Mouse (Mus musculus) lung, postnatal 0 days (tissue): Measurements from ENCODE around the gene Fgr. TPM values are rescaled to one million over a fixed set of nuclear protein-coding genes. Genes with fewer than 3 reads are reported as not detected.
A peak's percentile ranks its signal among the peaks of the same experiment; 100 is the strongest.

Experiments
- ATAC-seq: fragments of 200-750 bp; cut with Nextera tagmentation; 2 replicates; pipeline ENCODE4 v1.8.0; 2017; ENCODE audit warnings: moderate library complexity
- DNase-seq: peaks from one replicate; pipeline ENCODE4 v3.0.0-alpha.2; 2016; ENCODE audit warnings: low spot score
- H3K27ac ChIP-seq: fragments of 300-500 bp; sonication (generic); 2 replicates; pipeline ENCODE4 v1.5.1; 2014; ENCODE audit warnings: antibody characterized with exemption, mild to moderate bottlenecking, low read length, mixed read lengths
- H3K27me3 ChIP-seq: fragments of 300-500 bp; sonication (generic); replicated peaks from 2 replicates; pipeline ENCODE4 v1.6.1; 2014; ENCODE audit warnings: low read length, mixed read lengths; ENCODE audit not compliant: insufficient read depth
- H3K36me3 ChIP-seq: fragments of 300-500 bp; sonication (generic); 2 replicates; pipeline ENCODE4 v1.6.1; 2014; ENCODE audit warnings: low read length, mixed read lengths; ENCODE audit not compliant: insufficient read depth
- H3K4me1 ChIP-seq: fragments of 300-500 bp; sonication (generic); 2 replicates; pipeline ENCODE4 v1.6.1; 2014; ENCODE audit warnings: antibody characterized with exemption, low read depth, low read length, mixed read lengths; ENCODE audit not compliant: insufficient read depth
- H3K4me2 ChIP-seq: fragments of 300-500 bp; sonication (generic); replicated peaks from 2 replicates; pipeline ENCODE4 v1.6.1; 2014; ENCODE audit warnings: low read depth, mild to moderate bottlenecking, low read length, moderate library complexity, mixed read lengths
- H3K4me3 ChIP-seq: fragments of 300-500 bp; sonication (generic); 2 replicates; pipeline ENCODE4 v1.5.1; 2014; ENCODE audit warnings: low read depth, low read length
- H3K9ac ChIP-seq: fragments of 300-500 bp; sonication (generic); replicated peaks from 2 replicates; pipeline ENCODE4 v1.6.1; 2014; ENCODE audit warnings: low read depth, mild to moderate bottlenecking
- H3K9me3 ChIP-seq: fragments of 300-500 bp; sonication (generic); 2 replicates; pipeline ENCODE4 v1.6.1; 2016; ENCODE audit warnings: low read length, mixed read lengths
- CTCF ChIP-seq: IDR thresholded peaks from 2 replicates; pipeline ENCODE4 v1.5.1; 2016; ENCODE audit warnings: antibody characterized with exemption, mild to moderate bottlenecking
- EP300 ChIP-seq: IDR thresholded peaks from 2 replicates; pipeline ENCODE4 v1.6.1; 2016; ENCODE audit warnings: antibody characterized with exemption, mild to moderate bottlenecking, control low read depth
- WGBS: fragments of 180-500 bp; shearing (Covaris S2); extraction: QIAGEN DNeasy Blood & Tissue Kit; methylation state at CpG from one replicate; pipeline ENCODE4 v1.1.7; 2014; 5-methylcytosine and 5-hydroxymethylcytosine counted together
- polyA plus RNA-seq: library from polyadenylated mRNA; unstranded; fragments of >200 nt; fragmentation: Nextera tagmentation; extraction: Ambion mirVana; gene quantifications from 2 replicates; pipeline ENCODE4 v1.2.1, GENCODE M21; 2015

Fgr gene
- polyA plus RNA-seq, 1 experiment from 2014 or later = 4.0 TPM

DNA sequence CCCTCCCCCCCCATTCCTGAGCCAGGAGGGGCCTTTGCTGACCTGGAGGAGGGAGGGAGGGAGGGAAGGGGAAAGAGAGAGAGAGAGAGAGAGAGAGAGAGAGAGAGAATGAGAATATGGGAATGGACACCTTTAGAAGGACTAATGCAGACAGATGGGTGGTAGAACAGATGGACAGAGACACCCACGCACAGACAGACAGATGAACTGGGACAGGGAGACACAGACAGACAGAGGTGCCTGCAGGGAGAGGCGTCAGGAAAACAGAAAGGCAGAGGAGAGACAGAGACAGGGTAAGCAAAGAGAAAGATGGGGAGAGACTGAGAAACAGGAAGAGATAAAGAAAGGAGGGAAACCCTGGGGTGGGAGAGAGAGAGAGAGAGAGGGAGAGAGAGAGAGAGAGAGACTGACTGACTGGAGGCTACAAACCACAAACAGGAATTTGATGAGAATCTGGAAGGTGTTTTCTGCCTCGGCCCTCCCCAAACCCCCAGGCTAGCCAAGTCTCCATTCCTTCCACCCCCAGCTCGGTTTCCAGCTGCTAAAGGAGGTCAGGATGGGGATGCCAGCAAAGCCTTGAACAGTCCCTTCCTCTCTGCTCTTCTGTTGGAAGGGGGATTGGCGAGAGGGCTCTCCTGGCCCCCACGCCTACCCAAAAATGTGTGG is 43.8 kb downstream of the Fgr start:
- TF ChIP-seq CTCF (no peak), EP300 (no peak)
- Histone ChIP-seq H3K27ac (peak overlapping the region; percentile 59; the same call in 1 of the 2 replicates), H3K36me3 (no peaks in the 10 kb centered on the region), H3K9me3 (no peaks in the 10 kb centered on the region), H3K4me1 (peaks cover 19% of the 10 kb centered on the region), H3K4me2 (no peak overlapping the region), H3K9ac (no peak overlapping the region), H3K4me3 (no peak overlapping the region), H3K27me3 (no peaks in the 10 kb centered on the region)
- DNase-seq (no peak), ATAC-seq (no peak)
- WGBS = 66% methylated on average over 6 of the region's 6 CpGs

DNA sequence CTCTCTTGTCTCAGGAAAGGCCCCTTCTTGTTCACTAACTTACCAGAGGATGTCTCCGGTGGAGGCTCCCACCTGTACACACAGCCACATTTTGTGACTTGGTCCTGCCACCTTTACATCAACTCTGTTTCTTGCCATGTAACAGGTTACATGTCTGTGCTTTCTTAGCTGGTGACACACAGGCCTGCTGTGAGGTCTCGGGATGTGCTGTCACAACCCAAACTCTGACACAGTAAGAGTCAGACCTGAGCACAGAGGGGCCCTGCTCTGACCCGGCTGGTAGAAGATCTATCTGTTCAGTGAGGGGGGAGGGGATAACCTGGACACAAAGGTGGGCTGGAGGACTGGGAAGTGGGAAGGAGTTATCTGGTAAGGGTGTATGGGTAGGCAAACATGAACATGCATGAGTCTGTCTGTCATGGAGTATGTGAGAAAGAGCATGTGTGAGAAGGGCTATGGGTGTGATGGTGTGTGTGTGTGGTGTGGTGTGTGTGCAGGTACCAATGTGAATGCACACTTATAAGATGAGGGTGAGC is 44.4 kb downstream of the Fgr start:
- ATAC-seq (no peak), DNase-seq (no peak)
- Histone ChIP-seq H3K4me1 (peaks cover 19% of the 10 kb centered on the region), H3K4me3 (no peak overlapping the region), H3K36me3 (no peaks in the 10 kb centered on the region), H3K9me3 (no peaks in the 10 kb centered on the region), H3K27ac (no peak overlapping the region), H3K9ac (no peak overlapping the region), H3K27me3 (no peaks in the 10 kb centered on the region), H3K4me2 (no peak overlapping the region)
- TF ChIP-seq EP300 (no peak), CTCF (no peak)
- WGBS = 71% methylated on average over 3 of the region's 3 CpGs

DNA sequence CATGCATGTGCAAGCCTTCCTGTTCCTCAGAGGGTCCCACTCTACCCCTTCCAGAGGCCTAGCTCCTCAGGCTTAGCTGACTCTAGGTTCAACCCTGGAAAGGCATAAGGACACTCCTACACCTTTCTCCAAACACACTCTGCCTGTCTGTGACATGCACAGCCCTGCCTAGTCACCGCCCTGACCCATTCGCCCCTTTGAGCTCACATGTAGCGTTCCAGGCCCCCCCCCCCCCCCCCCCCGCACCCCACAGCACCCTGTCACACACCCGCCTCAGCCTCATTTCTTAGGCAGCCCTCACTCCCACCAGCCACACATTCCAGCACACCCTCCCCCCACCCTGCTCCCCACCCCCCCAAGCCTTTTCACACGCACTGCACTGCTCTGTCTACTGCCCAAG is 46.8 kb downstream of the Fgr start:
- Histone ChIP-seq H3K27me3 (no peaks in the 10 kb centered on the region), H3K4me1 (peaks cover 27% of the 10 kb centered on the region), H3K9me3 (no peaks in the 10 kb centered on the region), H3K27ac (peak overlapping the region; percentile 21), H3K4me2 (no peak overlapping the region), H3K4me3 (no peak overlapping the region), H3K9ac (no peak overlapping the region), H3K36me3 (no peaks in the 10 kb centered on the region)
- DNase-seq (no peak), ATAC-seq (peak; percentile 21; the same call in 1 of the 2 replicates)
- WGBS = 43% methylated on average over 3 of the region's 6 CpGs
- TF ChIP-seq EP300 (no peak), CTCF (no peak)

DNA sequence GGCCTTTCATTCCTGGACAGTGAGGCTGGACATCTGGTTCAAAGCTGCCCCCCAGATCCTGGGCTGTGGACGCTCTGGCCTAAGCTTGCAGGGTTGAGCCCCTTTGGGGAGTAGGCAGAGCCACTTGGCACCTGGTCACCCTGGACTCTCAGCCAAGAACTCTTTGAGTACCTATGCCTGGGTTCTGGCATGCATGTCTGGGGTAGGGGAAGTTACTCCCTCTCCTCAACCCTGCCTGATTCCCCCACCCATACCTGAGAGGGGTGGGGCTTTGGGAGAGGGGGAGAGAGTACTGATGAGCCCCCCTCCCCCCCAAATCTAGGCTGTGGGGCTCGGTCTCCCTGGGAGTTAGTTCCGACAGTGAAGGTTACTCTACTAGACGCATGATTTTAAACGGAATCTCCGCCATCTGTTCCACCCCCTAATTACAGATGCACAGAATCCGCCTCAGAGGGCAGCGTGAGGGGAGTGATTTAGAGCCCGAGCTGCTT is 47.3 kb downstream of the Fgr start:
- WGBS = 36% methylated on average over 9 of the region's 9 CpGs
- H3K9ac ChIP-seq = no peak overlapping the region
- peak; percentile 55 for DNase-seq

DNA sequence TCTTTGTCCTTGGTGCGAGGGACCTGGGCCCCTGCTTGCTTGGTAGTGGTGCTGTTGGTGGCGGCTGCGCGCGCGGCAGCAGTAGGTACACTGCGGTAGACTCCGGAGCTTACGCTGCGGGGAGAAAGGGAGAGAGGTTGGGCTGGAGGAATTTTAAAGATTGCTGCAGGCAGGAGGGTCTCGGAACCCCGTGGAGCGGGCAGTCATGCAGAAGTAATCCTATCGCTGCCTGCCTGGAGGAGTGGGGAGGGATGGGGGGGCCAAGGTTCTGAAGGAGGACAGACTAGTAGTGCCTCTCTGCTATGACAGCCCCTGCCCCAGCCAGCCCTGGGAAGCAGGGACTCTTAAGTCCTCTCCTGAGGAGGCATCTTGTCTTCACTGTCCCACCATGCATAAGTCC is 48.3 kb downstream of the Fgr start:
- Histone ChIP-seq H3K27me3 (no peaks in the 10 kb centered on the region), H3K4me2 (no peak overlapping the region), H3K9me3 (no peaks in the 10 kb centered on the region), H3K27ac (no peak overlapping the region), H3K4me3 (no peak overlapping the region), H3K36me3 (no peaks in the 10 kb centered on the region), H3K9ac (no peak overlapping the region), H3K4me1 (peaks cover 17% of the 10 kb centered on the region; the same call in 1 of the 2 replicates)
- ATAC-seq (no peak), DNase-seq (no peak)
- WGBS = 54% methylated on average over 11 of the region's 14 CpGs
- TF ChIP-seq CTCF (no peak), EP300 (no peak)

More for the DNA sequence above, 47.3 kb downstream of the Fgr start:
- Histone ChIP-seq H3K27ac (peak overlapping the region; percentile 21; the same call in 1 of the 2 replicates), H3K36me3 (no peaks in the 10 kb centered on the region), H3K4me3 (no peak overlapping the region), H3K4me1 (peaks cover 25% of the 10 kb centered on the region), H3K27me3 (no peaks in the 10 kb centered on the region), H3K9me3 (no peaks in the 10 kb centered on the region), H3K4me2 (no peak overlapping the region; the same call in 1 of the 2 replicates)
- ATAC-seq = peak; percentile 13; the same call in 1 of the 2 replicates
- no peak for TF ChIP-seq EP300
- TF ChIP-seq CTCF = no peak

DNA sequence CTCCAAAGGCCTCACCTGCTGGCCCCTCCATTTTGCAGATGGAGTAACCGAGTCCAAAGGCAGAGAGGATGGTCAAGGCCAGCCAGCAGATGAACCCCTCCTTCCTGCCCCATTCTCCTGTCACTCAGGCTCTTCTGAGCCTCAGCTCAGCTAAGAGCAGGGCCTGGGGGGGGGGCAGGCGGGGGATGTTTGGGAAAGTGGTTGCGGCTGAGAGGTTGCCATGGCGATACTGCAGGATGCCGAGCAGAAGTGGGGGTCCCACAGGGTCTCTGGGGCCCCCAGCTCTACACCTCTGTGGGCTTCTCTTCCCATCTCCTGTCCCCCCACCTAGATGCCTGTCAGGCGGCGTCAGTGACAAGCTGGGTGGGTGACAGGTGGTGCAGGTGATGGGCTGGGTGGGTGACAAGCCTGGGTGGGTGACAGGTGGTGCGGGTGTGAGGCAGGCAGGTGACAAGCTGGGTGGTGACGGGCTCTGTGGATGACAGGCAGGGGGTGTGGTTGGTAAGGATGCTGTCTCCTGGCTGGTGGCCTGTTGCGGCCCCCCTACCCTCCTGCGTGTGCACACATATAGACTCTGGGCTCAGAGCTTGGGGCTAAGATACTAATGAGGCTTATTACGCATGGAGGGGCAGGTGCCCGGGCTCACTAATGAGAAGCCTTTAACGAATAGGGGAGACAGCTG is 49.2 kb downstream of the Fgr start:
- no peaks in the 10 kb centered on the region for H3K27me3 ChIP-seq
- ATAC-seq = no peak
- H3K4me1 ChIP-seq = peaks cover 14% of the 10 kb centered on the region; the same call in 1 of the 2 replicates
- H3K9me3 ChIP-seq = no peaks in the 10 kb centered on the region
- H3K4me3 ChIP-seq = no peak overlapping the region
- no peak overlapping the region for H3K4me2 ChIP-seq
- DNase-seq = no peak
- no peak overlapping the region for H3K9ac ChIP-seq
- no peak for TF ChIP-seq EP300
- no peak for TF ChIP-seq CTCF
- no peak overlapping the region for H3K27ac ChIP-seq
- 77% methylated on average over 12 of the region's 14 CpGs for WGBS
- H3K36me3 ChIP-seq = no peaks in the 10 kb centered on the region
